Mouse (Mus musculus): Measurements from ENCODE around the gene Poldip3. TPM values are rescaled to one million over a fixed set of nuclear protein-coding genes. Genes with fewer than 3 reads are reported as not detected.
A peak's percentile ranks its signal among the peaks of the same experiment; 100 is the strongest.
"Not testable (repeated sequence)": the region's sequence is repeated elsewhere in the genome, so short reads cannot be mapped to it uniquely, and the experiment has no call there.

The Poldip3 gene
- polyA plus RNA-seq, 1 experiment from 2014 or later = 54.4 TPM

DNA sequence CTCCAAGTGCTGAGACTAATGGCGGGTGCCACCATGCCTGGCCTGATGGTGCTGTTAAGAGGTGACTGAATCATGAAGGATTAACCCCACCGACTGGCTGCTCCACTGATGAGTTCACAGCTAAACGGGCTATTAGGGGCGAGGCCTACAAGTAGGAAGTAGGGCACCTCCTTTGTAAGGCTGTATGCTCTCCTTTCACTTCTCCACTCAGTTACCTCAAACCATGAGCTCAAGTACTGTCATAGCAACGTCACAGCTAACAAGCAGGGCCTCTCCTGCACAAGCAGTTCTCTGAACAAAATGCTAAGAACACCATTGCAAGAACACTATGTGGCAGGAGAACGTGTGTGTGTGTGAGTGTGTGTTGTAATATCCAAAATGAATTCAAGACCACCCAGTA is 3.6 kb downstream of the Poldip3 start:
- H3K27ac ChIP-seq (ENCODE audit: low read length) = no peak overlapping the region
- H3K27me3 ChIP-seq (ENCODE audit: control insufficient read depth, insufficient read depth, low read depth, low read length) = no peaks in the 10 kb centered on the region
- no peak for ATAC-seq (ENCODE audit: low read depth)
- peaks cover 10% of the 10 kb centered on the region for H3K36me3 ChIP-seq (ENCODE audit: control insufficient read depth, insufficient read depth)
- peaks cover 22% of the 10 kb centered on the region for H3K4me1 ChIP-seq (ENCODE audit: control insufficient read depth, low read depth, low read length)
- H3K4me2 ChIP-seq (ENCODE audit: low read depth, low read length) = no peak overlapping the region
- H3K9me3 ChIP-seq (replicated peaks; ENCODE audit: control insufficient read depth, low read length) = no peaks in the 10 kb centered on the region
- WGBS (ENCODE audit: insufficient replicate concordance) = 75% methylated on average over 6 of the region's 6 CpGs
- H3K9ac ChIP-seq (ENCODE audit: low read depth, low read length) = no peak overlapping the region
- H3K4me3 ChIP-seq (ENCODE audit: low read depth, low read length) = no peak overlapping the region

GRCm38 (mm10) chr15:83142861-83143260 is 6.3 kb downstream of the Poldip3 start:
- peaks cover 16% of the 10 kb centered on the region for H3K36me3 ChIP-seq (ENCODE audit: control insufficient read depth, insufficient read depth)
- no peak overlapping the region for H3K4me3 ChIP-seq (ENCODE audit: low read depth, low read length)
- no peaks in the 10 kb centered on the region for H3K27me3 ChIP-seq (ENCODE audit: control insufficient read depth, insufficient read depth, low read depth, low read length)
- no peaks in the 10 kb centered on the region for H3K9me3 ChIP-seq (replicated peaks; ENCODE audit: control insufficient read depth, low read length)
- no peak overlapping the region for H3K4me2 ChIP-seq (ENCODE audit: low read depth, low read length)
- H3K9ac ChIP-seq (ENCODE audit: low read depth, low read length) = no peak overlapping the region
- peaks cover 13% of the 10 kb centered on the region for H3K4me1 ChIP-seq (ENCODE audit: control insufficient read depth, low read depth, low read length)
- H3K27ac ChIP-seq (ENCODE audit: low read length) = no peak overlapping the region
- WGBS (ENCODE audit: insufficient replicate concordance) = 80% methylated on average over 5 of the region's 5 CpGs
- ATAC-seq (ENCODE audit: low read depth) = no peak

DNA sequence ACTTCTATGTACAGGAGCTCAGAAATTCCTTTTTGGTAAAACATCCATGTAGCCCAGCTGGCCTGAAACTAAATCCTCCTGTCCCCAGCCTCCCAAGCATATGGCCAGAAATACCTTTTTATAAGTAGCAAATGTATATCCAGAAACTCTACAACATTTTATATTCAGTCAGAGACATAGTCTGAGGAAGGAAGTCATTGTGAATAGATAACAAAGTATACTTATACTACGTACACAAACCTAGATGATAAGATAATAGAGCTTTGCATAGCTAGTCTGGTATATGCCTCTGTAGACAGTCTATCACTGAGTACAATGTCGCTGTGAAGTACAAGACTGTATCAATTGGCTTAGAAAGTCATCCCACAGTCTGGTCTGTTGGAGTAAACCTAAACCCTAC is 13.5 kb downstream of the Poldip3 start:
- 44% methylated on average over 2 of the region's 2 CpGs for WGBS (ENCODE audit: insufficient replicate concordance)
- no peaks in the 10 kb centered on the region for H3K9me3 ChIP-seq (replicated peaks; ENCODE audit: control insufficient read depth, low read length)
- no peak for ATAC-seq (ENCODE audit: low read depth)
- H3K27me3 ChIP-seq (ENCODE audit: control insufficient read depth, insufficient read depth, low read depth, low read length) = no peaks in the 10 kb centered on the region
- H3K36me3 ChIP-seq (ENCODE audit: control insufficient read depth, insufficient read depth) = peaks cover 51% of the 10 kb centered on the region
- peaks cover 2% of the 10 kb centered on the region; the same call in 1 of the 2 replicates for H3K4me1 ChIP-seq (ENCODE audit: control insufficient read depth, low read depth, low read length)
- no peak overlapping the region for H3K4me3 ChIP-seq (ENCODE audit: low read depth, low read length)
- H3K27ac ChIP-seq (ENCODE audit: low read length) = no peak overlapping the region
- no peak overlapping the region for H3K4me2 ChIP-seq (ENCODE audit: low read depth, low read length)
- no peak overlapping the region for H3K9ac ChIP-seq (ENCODE audit: low read depth, low read length)

DNA sequence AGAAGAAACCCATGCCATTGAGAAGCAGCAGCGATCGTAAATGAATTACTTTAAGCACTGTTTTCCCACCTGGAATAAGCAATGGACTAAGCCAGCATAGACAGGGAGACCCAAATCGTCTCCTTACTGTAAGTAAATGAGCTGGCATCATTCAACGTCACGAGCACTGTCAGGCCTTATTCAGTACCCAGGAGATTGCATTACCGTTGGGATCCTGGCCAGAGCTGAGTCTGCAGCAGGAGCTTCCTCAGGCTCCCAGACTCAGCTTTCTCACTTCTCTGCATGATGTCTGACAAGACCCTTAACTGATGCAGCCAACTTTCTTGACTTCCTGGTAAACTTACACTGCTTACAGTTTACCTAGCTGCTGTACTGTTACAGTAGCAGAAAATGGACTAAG is 14.5 kb downstream of the Poldip3 start:
- no peak overlapping the region for H3K4me2 ChIP-seq (ENCODE audit: low read depth, low read length)
- H3K9me3 ChIP-seq (replicated peaks; ENCODE audit: control insufficient read depth, low read length) = no peaks in the 10 kb centered on the region
- ATAC-seq (ENCODE audit: low read depth) = no peak
- H3K4me1 ChIP-seq (ENCODE audit: control insufficient read depth, low read depth, low read length) = no peaks in the 10 kb centered on the region
- H3K9ac ChIP-seq (ENCODE audit: low read depth, low read length) = no peak overlapping the region
- no peaks in the 10 kb centered on the region for H3K27me3 ChIP-seq (ENCODE audit: control insufficient read depth, insufficient read depth, low read depth, low read length)
- H3K36me3 ChIP-seq (ENCODE audit: control insufficient read depth, insufficient read depth) = peaks cover 59% of the 10 kb centered on the region
- 88% methylated on average over 6 of the region's 6 CpGs for WGBS (ENCODE audit: insufficient replicate concordance)
- H3K27ac ChIP-seq (ENCODE audit: low read length) = no peak overlapping the region
- H3K4me3 ChIP-seq (ENCODE audit: low read depth, low read length) = no peak overlapping the region

DNA sequence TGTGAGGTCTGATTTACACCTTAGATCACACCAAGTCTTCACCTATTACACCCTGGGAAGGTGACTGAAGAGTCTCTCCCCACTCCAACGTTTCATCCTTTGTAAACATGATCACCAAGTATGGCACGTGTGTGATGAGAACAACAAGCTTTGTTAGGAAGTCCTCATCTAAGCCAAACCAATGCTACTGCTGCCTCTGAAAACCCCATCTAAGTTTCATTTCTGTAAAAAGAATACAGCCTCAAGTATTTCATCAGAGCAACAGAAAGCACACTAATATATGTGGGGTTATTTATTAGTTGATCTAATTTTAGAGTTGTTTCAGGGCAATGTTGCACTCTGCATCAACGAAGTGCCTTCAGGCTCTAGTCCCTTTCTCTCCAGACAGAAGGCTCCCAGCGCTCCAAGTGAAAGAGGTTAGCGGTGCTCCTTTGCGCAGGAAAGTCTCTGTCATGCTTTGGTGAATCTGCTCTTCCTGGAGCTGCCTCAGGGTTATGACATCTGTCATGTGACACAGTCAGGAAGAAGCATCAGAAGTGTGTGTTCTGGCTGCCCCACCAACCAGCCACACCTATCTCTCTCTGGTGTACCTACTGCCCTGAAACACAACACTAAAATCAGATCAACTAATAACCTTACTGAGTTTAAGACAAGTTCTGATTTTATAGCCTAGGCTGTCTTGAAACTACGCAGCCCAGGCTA is 19.5 kb downstream of the Poldip3 start:
- H3K4me1 ChIP-seq (ENCODE audit: control insufficient read depth, low read depth, low read length) = no peaks in the 10 kb centered on the region
- peaks cover 69% of the 10 kb centered on the region for H3K36me3 ChIP-seq (ENCODE audit: control insufficient read depth, insufficient read depth)
- H3K9me3 ChIP-seq (replicated peaks; ENCODE audit: control insufficient read depth, low read length) = no peaks in the 10 kb centered on the region
- no peak overlapping the region for H3K4me2 ChIP-seq (ENCODE audit: low read depth, low read length)
- ATAC-seq (ENCODE audit: low read depth) = no peak
- WGBS (ENCODE audit: insufficient replicate concordance) = 85% methylated on average over 7 of the region's 7 CpGs
- no peak overlapping the region for H3K9ac ChIP-seq (ENCODE audit: low read depth, low read length)
- H3K27ac ChIP-seq (ENCODE audit: low read length) = no peak overlapping the region
- no peak overlapping the region for H3K4me3 ChIP-seq (ENCODE audit: low read depth, low read length)
- no peaks in the 10 kb centered on the region for H3K27me3 ChIP-seq (ENCODE audit: control insufficient read depth, insufficient read depth, low read depth, low read length)

GRCm38 (mm10) chr15:83127037-83127436 is 22.1 kb downstream of the Poldip3 start:
- H3K9me3 ChIP-seq (replicated peaks; ENCODE audit: control insufficient read depth, low read length); ATAC-seq (ENCODE audit: low read depth); H3K9ac ChIP-seq (ENCODE audit: low read depth, low read length); H3K4me1 ChIP-seq (ENCODE audit: control insufficient read depth, low read depth, low read length); H3K27me3 ChIP-seq (ENCODE audit: control insufficient read depth, insufficient read depth, low read depth, low read length); H3K27ac ChIP-seq (ENCODE audit: low read length); H3K4me2 ChIP-seq (ENCODE audit: low read depth, low read length); H3K4me3 ChIP-seq (ENCODE audit: low read depth, low read length): not testable (repeated sequence)
- 79% methylated on average over 3 of the region's 3 CpGs for WGBS (ENCODE audit: insufficient replicate concordance)
- H3K36me3 ChIP-seq (ENCODE audit: control insufficient read depth, insufficient read depth) = peaks cover 52% of the 10 kb centered on the region

GRCm38 (mm10) chr15:83126582-83126981 is 22.6 kb downstream of the Poldip3 start:
- no peak overlapping the region for H3K9ac ChIP-seq (ENCODE audit: low read depth, low read length)
- H3K36me3 ChIP-seq (ENCODE audit: control insufficient read depth, insufficient read depth) = peaks cover 48% of the 10 kb centered on the region
- no peak overlapping the region for H3K27ac ChIP-seq (ENCODE audit: low read length)
- H3K9me3 ChIP-seq (replicated peaks; ENCODE audit: control insufficient read depth, low read length) = no peaks in the 10 kb centered on the region
- no peak overlapping the region for H3K4me3 ChIP-seq (ENCODE audit: low read depth, low read length)
- no peak for ATAC-seq (ENCODE audit: low read depth)
- WGBS (ENCODE audit: insufficient replicate concordance) = 84% methylated on average over 9 of the region's 9 CpGs
- H3K4me2 ChIP-seq (ENCODE audit: low read depth, low read length) = no peak overlapping the region
- H3K27me3 ChIP-seq (ENCODE audit: control insufficient read depth, insufficient read depth, low read depth, low read length) = no peaks in the 10 kb centered on the region
- H3K4me1 ChIP-seq (ENCODE audit: control insufficient read depth, low read depth, low read length) = peaks cover 7% of the 10 kb centered on the region

GRCm38 (mm10) chr15:83124625-83125024 is 24.6 kb downstream of the Poldip3 start:
- Histone ChIP-seq H3K4me1 (ENCODE audit: control insufficient read depth, low read depth, low read length) (peaks cover 10% of the 10 kb centered on the region), H3K4me3 (ENCODE audit: low read depth, low read length) (no peak overlapping the region), H3K9ac (ENCODE audit: low read depth, low read length) (no peak overlapping the region), H3K27me3 (ENCODE audit: control insufficient read depth, insufficient read depth, low read depth, low read length) (no peaks in the 10 kb centered on the region), H3K36me3 (ENCODE audit: control insufficient read depth, insufficient read depth) (peaks cover 30% of the 10 kb centered on the region), H3K4me2 (ENCODE audit: low read depth, low read length) (no peak overlapping the region), H3K27ac (ENCODE audit: low read length) (no peak overlapping the region), H3K9me3 (replicated peaks; ENCODE audit: control insufficient read depth, low read length) (no peaks in the 10 kb centered on the region)
- ATAC-seq (ENCODE audit: low read depth) = no peak
- WGBS (ENCODE audit: insufficient replicate concordance) = 71% methylated on average over 5 of the region's 5 CpGs

DNA sequence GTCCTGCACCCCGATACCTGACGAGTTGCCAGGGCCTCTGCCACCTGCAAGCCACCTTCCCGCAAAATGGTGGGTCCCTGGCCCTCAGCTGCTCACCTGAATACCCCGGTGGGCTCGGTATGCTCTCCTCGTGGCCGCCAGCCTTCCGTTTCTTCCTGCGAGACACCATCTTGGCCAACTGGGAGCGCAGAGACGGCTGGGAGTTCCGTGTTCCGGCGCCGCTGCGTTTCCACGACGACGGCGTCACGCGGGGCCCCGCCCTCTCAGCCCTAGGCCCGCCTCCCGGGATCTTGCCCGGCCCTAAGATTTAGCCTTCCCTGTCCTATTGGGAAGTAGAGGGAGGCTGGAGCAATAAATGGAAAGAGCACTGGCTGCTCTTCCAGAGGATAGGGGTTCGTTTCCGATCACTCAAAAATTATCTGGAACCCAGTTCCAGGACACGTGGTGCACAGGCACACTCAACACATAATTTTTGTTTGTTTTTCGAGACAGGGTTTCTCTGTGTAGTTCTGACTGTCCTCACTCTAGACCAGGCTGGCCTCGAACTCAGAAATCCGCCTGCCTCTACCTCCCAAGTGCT is 26.5 kb downstream of the Poldip3 start, which contains the start of gene Rrp7a:
Rrp7a (minus strand) TSS at position 236 of the 580 bp plus-strand sequence.
- ATAC-seq (ENCODE audit: low read depth) = peak; percentile 95
- H3K27me3 ChIP-seq (ENCODE audit: control insufficient read depth, insufficient read depth, low read depth, low read length) = no peaks in the 10 kb centered on the region
- peak within 1 kb of the TSS; percentile 89 for H3K4me2 ChIP-seq (ENCODE audit: low read depth, low read length)
- peak within 1 kb of the TSS; percentile 80 for H3K9ac ChIP-seq (ENCODE audit: low read depth, low read length)
- H3K4me1 ChIP-seq (ENCODE audit: control insufficient read depth, low read depth, low read length) = peaks cover 10% of the 10 kb centered on the region
- peaks cover 20% of the 10 kb centered on the region for H3K36me3 ChIP-seq (ENCODE audit: control insufficient read depth, insufficient read depth)
- WGBS (ENCODE audit: insufficient replicate concordance) = 4% methylated on average over 32 of the region's 32 CpGs
- H3K4me3 ChIP-seq (ENCODE audit: low read depth, low read length) = peak within 1 kb of the TSS; percentile 92
- no peaks in the 10 kb centered on the region for H3K9me3 ChIP-seq (replicated peaks; ENCODE audit: control insufficient read depth, low read length)
- peak within 1 kb of the TSS; percentile 64; the same call in 1 of the 2 replicates for H3K27ac ChIP-seq (ENCODE audit: low read length)
